Mouse (Mus musculus) neural tube, embryonic 12.5 days (tissue): ENCODE measurements around the gene Kcnq1. TPM values are rescaled to one million over a fixed set of nuclear protein-coding genes. Genes with fewer than 3 reads are reported as not detected.
A peak's percentile ranks its signal among the peaks of the same experiment; 100 is the strongest.

ENCODE experiments used
- ATAC-seq: fragments of 200-750 bp; cut with Nextera tagmentation; 2 replicates; pipeline ENCODE4 v1.8.0; 2017; ENCODE audit warnings: low read depth, mild to moderate bottlenecking, moderate TSS enrichment, moderate library complexity; ENCODE audit not compliant: low FRiP score
- H3K27ac ChIP-seq: fragments of 300-500 bp; sonication (generic); 2 replicates; pipeline ENCODE4 v1.5.1; 2016
- H3K27me3 ChIP-seq: fragments of 300-500 bp; sonication (generic); replicated peaks from 2 replicates; pipeline ENCODE4 v1.6.1; 2016; ENCODE audit warnings: mild to moderate bottlenecking
- H3K36me3 ChIP-seq: fragments of 300-500 bp; sonication (generic); 2 replicates; pipeline ENCODE4 v1.6.1; 2016; ENCODE audit warnings: mild to moderate bottlenecking
- H3K4me1 ChIP-seq: fragments of 300-500 bp; sonication (generic); 2 replicates; pipeline ENCODE4 v1.6.1; 2016
- H3K4me2 ChIP-seq: fragments of 300-500 bp; sonication (generic); replicated peaks from 2 replicates; pipeline ENCODE4 v1.6.1; 2016; ENCODE audit warnings: mild to moderate bottlenecking
- H3K4me3 ChIP-seq: fragments of 300-500 bp; sonication (generic); 2 replicates; pipeline ENCODE4 v1.5.1; 2016
- H3K9ac ChIP-seq: fragments of 300-500 bp; sonication (generic); 2 replicates; pipeline ENCODE4 v1.6.1; 2016; ENCODE audit warnings: mild to moderate bottlenecking
- H3K9me3 ChIP-seq: fragments of 300-500 bp; sonication (generic); 2 replicates; pipeline ENCODE4 v1.6.1; 2016; ENCODE audit warnings: mild to moderate bottlenecking
- WGBS: fragments of 180-500 bp; shearing (Covaris S2); methylation state at CpG from one replicate; pipeline ENCODE4 v1.1.7; 2016; 5-methylcytosine and 5-hydroxymethylcytosine counted together
- polyA plus RNA-seq: library from polyadenylated mRNA; unstranded; fragments of >200 nt; fragmentation: Nextera tagmentation; extraction: Ambion mirVana; gene quantifications from 2 replicates; pipeline ENCODE4 v1.2.1, GENCODE M21; 2016

The Kcnq1 gene
- polyA plus RNA-seq, 1 experiment from 2014 or later, result 0.99 TPM

- Histone ChIP-seq H3K4me2 (no peak overlapping the region), H3K36me3 (no peaks in the 10 kb centered on the region), H3K4me3 (no peak overlapping the region), H3K27ac (no peak overlapping the region), H3K9ac (no peak overlapping the region), H3K27me3 (no peaks in the 10 kb centered on the region), H3K9me3 (no peaks in the 10 kb centered on the region), H3K4me1 (0 out of 2 replicates have a peak, but pooled peaks cover 3% of the 10 kb centered on the region)
- WGBS, result 90% methylated on average over 7 of the region's 7 CpGs
- no peak for ATAC-seq
These were observed 205.3 kb downstream of the Kcnq1 start for GRCm38 (mm10) chr7:143311471-143311870.

- Histone ChIP-seq H3K4me1 (0 out of 2 replicates have a peak, but pooled peaks cover 3% of the 10 kb centered on the region), H3K9ac (no peak overlapping the region), H3K9me3 (no peaks in the 10 kb centered on the region), H3K27me3 (no peaks in the 10 kb centered on the region), H3K4me2 (no peak overlapping the region), H3K4me3 (no peak overlapping the region), H3K27ac (no peak overlapping the region), H3K36me3 (no peaks in the 10 kb centered on the region)
- ATAC-seq, result no peak
- WGBS, result 84% methylated on average over 11 of the region's 11 CpGs
These were observed 207.6 kb downstream of the Kcnq1 start for GRCm38 (mm10) chr7:143313572-143314319.

GRCm38 (mm10) chr7:143318512-143318911 lies 212.3 kb downstream of the Kcnq1 start:
- 46% methylated on average over 5 of the region's 5 CpGs for WGBS
- Histone ChIP-seq H3K27ac (no peak overlapping the region), H3K36me3 (no peaks in the 10 kb centered on the region), H3K4me1 (no peaks in the 10 kb centered on the region), H3K9me3 (no peaks in the 10 kb centered on the region), H3K4me3 (no peak overlapping the region), H3K4me2 (no peak overlapping the region), H3K9ac (no peak overlapping the region), H3K27me3 (no peaks in the 10 kb centered on the region)
- ATAC-seq, result no peak

- ATAC-seq, result no peak
- Histone ChIP-seq H3K27me3 (no peaks in the 10 kb centered on the region), H3K4me2 (no peak overlapping the region), H3K36me3 (no peaks in the 10 kb centered on the region), H3K27ac (no peak overlapping the region), H3K9ac (no peak overlapping the region), H3K4me3 (no peak overlapping the region), H3K9me3 (no peaks in the 10 kb centered on the region), H3K4me1 (peaks cover 5% of the 10 kb centered on the region)
- 86% methylated on average over 8 of the region's 8 CpGs for WGBS
These were observed 214.2 kb downstream of the Kcnq1 start for GRCm38 (mm10) chr7:143320367-143320766.

- no peak overlapping the region for H3K27ac ChIP-seq
- no peak overlapping the region for H3K9ac ChIP-seq
- no peak overlapping the region; the same call in 1 of the 2 replicates for H3K4me2 ChIP-seq
- 30% methylated on average over 16 of the region's 16 CpGs for whole genome bisulfite sequencing
- H3K4me1 ChIP-seq, result peaks cover 12% of the 10 kb centered on the region
- no peaks in the 10 kb centered on the region for H3K36me3 ChIP-seq
- no peak overlapping the region for H3K4me3 ChIP-seq
- H3K27me3 ChIP-seq, result 0 out of 2 replicates have a peak, but pooled peaks cover 4% of the 10 kb centered on the region
- ATAC-seq, result no peak
- H3K9me3 ChIP-seq, result no peaks in the 10 kb centered on the region
These were observed 218.9 kb downstream of the Kcnq1 start for GRCm38 (mm10) chr7:143325051-143325450.

- Histone ChIP-seq H3K4me3 (no peak overlapping the region), H3K27me3 (0 out of 2 replicates have a peak, but pooled peaks cover 4% of the 10 kb centered on the region), H3K9ac (no peak overlapping the region), H3K27ac (no peak overlapping the region), H3K36me3 (no peaks in the 10 kb centered on the region), H3K4me2 (no peak overlapping the region), H3K4me1 (peaks cover 17% of the 10 kb centered on the region), H3K9me3 (no peaks in the 10 kb centered on the region)
- no peak for ATAC-seq
- WGBS, result 47% methylated on average over 18 of the region's 18 CpGs
These were observed 222.2 kb downstream of the Kcnq1 start for GRCm38 (mm10) chr7:143328185-143328915.

GRCm38 (mm10) chr7:143329110-143329810 lies 223.1 kb downstream of the Kcnq1 start:
- WGBS, result 88% methylated on average over 14 of the region's 14 CpGs
- Histone ChIP-seq H3K4me3 (no peak overlapping the region), H3K9me3 (no peaks in the 10 kb centered on the region), H3K36me3 (no peaks in the 10 kb centered on the region), H3K9ac (no peak overlapping the region), H3K4me1 (peaks cover 24% of the 10 kb centered on the region), H3K4me2 (no peak overlapping the region), H3K27ac (no peak overlapping the region), H3K27me3 (0 out of 2 replicates have a peak, but pooled peaks cover 4% of the 10 kb centered on the region)
- no peak for ATAC-seq

GRCm38 (mm10) chr7:143333040-143333439 lies 226.9 kb downstream of the Kcnq1 start:
- no peak overlapping the region for H3K4me3 ChIP-seq
- no peaks in the 10 kb centered on the region for H3K36me3 ChIP-seq
- H3K27me3 ChIP-seq, result 0 out of 2 replicates have a peak, but pooled peaks cover 4% of the 10 kb centered on the region
- no peak overlapping the region for H3K9ac ChIP-seq
- 46% methylated on average over 8 of the region's 8 CpGs for WGBS
- H3K9me3 ChIP-seq, result 0 out of 2 replicates have a peak, but pooled peaks cover 8% of the 10 kb centered on the region
- peaks cover 18% of the 10 kb centered on the region for H3K4me1 ChIP-seq
- H3K4me2 ChIP-seq, result no peak overlapping the region
- H3K27ac ChIP-seq, result no peak overlapping the region
- ATAC-seq, result no peak

- no peak for ATAC-seq
- 0 out of 2 replicates have a peak, but pooled peaks cover 4% of the 10 kb centered on the region for H3K27me3 ChIP-seq
- H3K4me3 ChIP-seq, result no peak overlapping the region
- peaks cover 18% of the 10 kb centered on the region for H3K4me1 ChIP-seq
- H3K9me3 ChIP-seq, result 0 out of 2 replicates have a peak, but pooled peaks cover 8% of the 10 kb centered on the region
- H3K36me3 ChIP-seq, result no peaks in the 10 kb centered on the region
- H3K9ac ChIP-seq, result no peak overlapping the region
- no peak overlapping the region for H3K4me2 ChIP-seq
- H3K27ac ChIP-seq, result no peak overlapping the region
- 40% methylated on average over 4 of the region's 4 CpGs for WGBS
These were observed 227.4 kb downstream of the Kcnq1 start for GRCm38 (mm10) chr7:143333604-143334003.

- Histone ChIP-seq H3K27me3 (no peaks in the 10 kb centered on the region), H3K4me2 (no peak overlapping the region), H3K36me3 (no peaks in the 10 kb centered on the region), H3K9me3 (0 out of 2 replicates have a peak, but pooled peaks cover 8% of the 10 kb centered on the region), H3K27ac (no peak overlapping the region), H3K4me1 (peaks cover 14% of the 10 kb centered on the region), H3K9ac (no peak overlapping the region), H3K4me3 (no peak overlapping the region)
- WGBS, result 67% methylated on average over 4 of the region's 4 CpGs
- ATAC-seq, result no peak
These were observed 232.5 kb downstream of the Kcnq1 start for GRCm38 (mm10) chr7:143338690-143339089.

- H3K9ac ChIP-seq, result no peak overlapping the region
- H3K4me3 ChIP-seq, result no peak overlapping the region
- peak; percentile 92 for ATAC-seq
- H3K27me3 ChIP-seq, result peaks cover 7% of the 10 kb centered on the region
- H3K4me1 ChIP-seq, result peaks cover 15% of the 10 kb centered on the region
- H3K36me3 ChIP-seq, result no peaks in the 10 kb centered on the region
- no peak overlapping the region for H3K4me2 ChIP-seq
- H3K9me3 ChIP-seq, result 0 out of 2 replicates have a peak, but pooled peaks cover 8% of the 10 kb centered on the region
- no peak overlapping the region for H3K27ac ChIP-seq
- WGBS, result 21% methylated on average over 15 of the region's 15 CpGs
These were observed 234.6 kb downstream of the Kcnq1 start for GRCm38 (mm10) chr7:143340601-143341281.
